Mouse (Mus musculus) embryonic facial prominence, embryonic 12.5 days (tissue): ENCODE data around the gene Tmem198b. TPM values are rescaled to one million over a fixed set of nuclear protein-coding genes. Genes with fewer than 3 reads are reported as not detected.

ENCODE experiments used
- ATAC-seq: fragments of 200-750 bp; cut with Nextera tagmentation; 2 replicates; pipeline ENCODE4 v1.8.0; 2017; ENCODE audit not compliant: insufficient number of reproducible peaks, insufficient read depth, low FRiP score, low TSS enrichment
- H3K27ac ChIP-seq: fragments of 300-500 bp; sonication (generic); 2 replicates; pipeline ENCODE4 v1.5.1; 2016; ENCODE audit warnings: mild to moderate bottlenecking
- H3K27me3 ChIP-seq: fragments of 300-500 bp; sonication (generic); 2 replicates; pipeline ENCODE4 v1.6.1; 2016; ENCODE audit warnings: mild to moderate bottlenecking, moderate library complexity
- H3K36me3 ChIP-seq: fragments of 300-500 bp; sonication (generic); 2 replicates; pipeline ENCODE4 v1.6.1; 2016; ENCODE audit warnings: mild to moderate bottlenecking
- H3K4me1 ChIP-seq: fragments of 300-500 bp; sonication (generic); 2 replicates; pipeline ENCODE4 v1.6.1; 2016
- H3K4me2 ChIP-seq: fragments of 300-500 bp; sonication (generic); replicated peaks from 2 replicates; pipeline ENCODE4 v1.6.1; 2016; ENCODE audit warnings: mild to moderate bottlenecking, moderate library complexity
- H3K4me3 ChIP-seq: fragments of 300-500 bp; sonication (generic); 2 replicates; pipeline ENCODE4 v1.5.1; 2016; ENCODE audit warnings: mild to moderate bottlenecking
- H3K9ac ChIP-seq: fragments of 300-500 bp; sonication (generic); 2 replicates; pipeline ENCODE4 v1.6.1; 2016; ENCODE audit warnings: mild to moderate bottlenecking, moderate library complexity
- H3K9me3 ChIP-seq: fragments of 300-500 bp; sonication (generic); 2 replicates; pipeline ENCODE4 v1.6.1; 2016; ENCODE audit warnings: mild to moderate bottlenecking, moderate library complexity
- WGBS: fragments of 180-500 bp; shearing (Covaris S2); methylation state at CpG from one replicate; pipeline ENCODE4 v1.1.7; 2016; 5-methylcytosine and 5-hydroxymethylcytosine counted together
- polyA plus RNA-seq: library from polyadenylated mRNA; unstranded; fragments of >200 nt; fragmentation: Nextera tagmentation; extraction: Ambion mirVana; gene quantifications from 2 replicates; pipeline ENCODE4 v1.2.1, GENCODE M21; 2016

Gene Tmem198b
- polyA plus RNA-seq, 1 experiment from 2014 or later, result 25.7 TPM

GRCm38 (mm10) chr10:128821358-128822056, 17.3 kb upstream of the Tmem198b start, which contains the start of gene Ormdl2:
TSS of gene Ormdl2 (minus strand) at chr10:128821645.
- H3K36me3 ChIP-seq, result peaks cover 28% of the 10 kb centered on the region

GRCm38 (mm10) chr10:128820217-128820616, 16.0 kb upstream of the Tmem198b start:
- Histone ChIP-seq H3K36me3 (peaks cover 41% of the 10 kb centered on the region), H3K27me3 (no peaks in the 10 kb centered on the region), H3K4me3 (no peak overlapping the region), H3K9ac (no peak overlapping the region), H3K4me2 (no peak overlapping the region), H3K27ac (no peak overlapping the region), H3K4me1 (peaks cover 14% of the 10 kb centered on the region; the same call in 1 of the 2 replicates), H3K9me3 (no peaks in the 10 kb centered on the region)
- 86% methylated on average over 4 of the region's 4 CpGs for WGBS
- no peak for ATAC-seq

More at GRCm38 (mm10) chr10:128821358-128822056, 17.3 kb upstream of the Tmem198b start, which contains the start of gene Ormdl2:
- Histone ChIP-seq H3K9ac (peak within 1 kb of the TSS; percentile 83), H3K27me3 (no peaks in the 10 kb centered on the region), H3K4me2 (peak within 1 kb of the TSS; percentile 81), H3K4me3 (peak within 1 kb of the TSS; percentile 91), H3K9me3 (no peaks in the 10 kb centered on the region), H3K4me1 (peaks cover 14% of the 10 kb centered on the region; the same call in 1 of the 2 replicates), H3K27ac (peak within 1 kb of the TSS; percentile 65; the same call in 1 of the 2 replicates)
- peak; percentile 100 for ATAC-seq
- WGBS, result under 1% methylated on average over 46 of the region's 46 CpGs

DNA sequence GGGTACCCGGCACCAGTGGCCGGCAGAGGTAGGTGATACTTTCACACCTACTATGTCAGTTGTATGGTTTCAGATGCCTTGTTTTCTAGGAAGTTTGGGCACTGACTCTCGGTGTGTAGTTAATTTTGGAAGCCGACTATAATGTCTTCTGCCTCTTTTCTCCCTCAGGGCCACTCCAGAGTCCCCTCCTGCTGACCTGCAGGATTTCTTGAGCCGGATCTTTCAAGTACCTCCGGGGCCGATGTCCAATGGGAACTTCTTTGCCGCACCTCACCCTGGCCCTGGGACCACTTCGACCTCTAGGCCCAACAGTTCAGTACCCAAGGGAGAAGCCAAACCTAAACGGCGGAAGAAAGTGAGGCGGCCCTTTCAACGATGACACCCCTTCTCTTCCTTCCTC, 12.9 kb upstream of the Tmem198b start, which contains the start of gene Sarnp:
Gene Sarnp (plus strand): TSS at position 301 of the 400 bp plus-strand sequence.
- 91% methylated on average over 13 of the region's 13 CpGs for WGBS
- Histone ChIP-seq H3K9ac (no peak within 1 kb of the TSS), H3K9me3 (no peaks in the 10 kb centered on the region), H3K4me3 (no peak within 1 kb of the TSS), H3K27me3 (no peaks in the 10 kb centered on the region), H3K27ac (no peak within 1 kb of the TSS), H3K4me1 (peaks cover 7% of the 10 kb centered on the region; the same call in 1 of the 2 replicates), H3K36me3 (peaks cover 54% of the 10 kb centered on the region), H3K4me2 (no peak within 1 kb of the TSS)
- no peak for ATAC-seq

DNA sequence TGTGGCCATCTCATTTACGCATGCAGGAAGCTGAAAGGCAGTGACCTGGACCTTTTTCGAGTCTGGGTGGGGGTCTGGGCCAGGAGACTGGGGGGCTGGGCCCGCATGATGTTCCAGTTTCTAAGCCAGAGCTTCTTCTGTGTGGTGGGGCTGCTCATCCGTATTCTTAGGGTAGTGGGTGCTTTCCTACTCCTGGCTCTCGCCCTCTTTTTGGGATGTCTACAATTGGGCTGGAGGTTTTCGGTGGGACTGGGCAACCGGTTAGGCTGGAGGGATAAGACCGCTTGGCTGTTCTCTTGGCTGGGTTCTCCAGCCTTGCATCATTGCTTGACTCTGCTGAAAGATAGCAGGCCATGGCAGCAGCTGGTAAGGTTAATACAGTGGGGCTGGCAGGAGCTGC, 2.8 kb upstream of the Tmem198b start:
- no peak overlapping the region for H3K27ac ChIP-seq
- 0 out of 2 replicates have a peak overlapping the region, but pooled peaks have one; percentile 3 for H3K9ac ChIP-seq

DNA sequence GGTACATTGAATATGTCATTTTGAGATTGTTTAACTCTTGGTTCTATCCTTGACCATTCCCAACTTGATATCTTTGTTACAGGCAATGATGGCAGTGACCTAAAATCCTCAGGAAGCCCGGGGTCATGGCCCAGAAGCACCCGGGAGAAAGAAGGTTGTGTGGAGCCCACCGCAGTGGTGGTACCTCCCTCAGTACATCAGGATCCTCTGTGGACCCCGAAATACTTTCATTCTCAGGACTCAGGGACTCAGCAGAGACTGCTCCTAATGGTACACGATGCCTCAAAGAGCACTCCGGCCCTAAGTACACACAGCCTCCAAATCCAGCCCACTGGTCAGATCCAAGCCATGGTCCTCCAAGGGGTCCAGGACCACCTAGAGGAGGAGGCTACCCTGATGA, 1.9 kb upstream of the Tmem198b start:
- Histone ChIP-seq H3K9me3 (no peaks in the 10 kb centered on the region), H3K27ac (peak overlapping the region; percentile 14), H3K9ac (peak overlapping the region; percentile 82), H3K4me2 (peak overlapping the region; percentile 81), H3K4me3 (peak overlapping the region; percentile 85), H3K36me3 (peaks cover 28% of the 10 kb centered on the region), H3K4me1 (peaks cover 51% of the 10 kb centered on the region), H3K27me3 (no peaks in the 10 kb centered on the region)
- ATAC-seq, result no peak
- WGBS, result 52% methylated on average over 6 of the region's 6 CpGs

More for the DNA sequence above, 2.8 kb upstream of the Tmem198b start:
- ATAC-seq, result no peak
- H3K27me3 ChIP-seq, result no peaks in the 10 kb centered on the region
- peaks cover 50% of the 10 kb centered on the region for H3K4me1 ChIP-seq
- peak overlapping the region; percentile 85 for H3K4me3 ChIP-seq
- peak overlapping the region; percentile 81 for H3K4me2 ChIP-seq
- peaks cover 24% of the 10 kb centered on the region for H3K36me3 ChIP-seq
- no peaks in the 10 kb centered on the region for H3K9me3 ChIP-seq
- 94% methylated on average over 8 of the region's 8 CpGs for WGBS

- Histone ChIP-seq H3K4me1 (peaks cover 51% of the 10 kb centered on the region), H3K27me3 (no peaks in the 10 kb centered on the region), H3K9me3 (no peaks in the 10 kb centered on the region), H3K36me3 (peaks cover 34% of the 10 kb centered on the region), H3K27ac (peak overlapping the region; percentile 99), H3K4me2 (peak overlapping the region; percentile 81), H3K4me3 (peak overlapping the region; percentile 85), H3K9ac (peak overlapping the region; percentile 82)
- under 1% methylated on average over 70 of the region's 70 CpGs for WGBS
- ATAC-seq, result peak; percentile 93
Measured at GRCm38 (mm10) chr10:128805092-128806000, 1.2 kb upstream of the Tmem198b start.

DNA sequence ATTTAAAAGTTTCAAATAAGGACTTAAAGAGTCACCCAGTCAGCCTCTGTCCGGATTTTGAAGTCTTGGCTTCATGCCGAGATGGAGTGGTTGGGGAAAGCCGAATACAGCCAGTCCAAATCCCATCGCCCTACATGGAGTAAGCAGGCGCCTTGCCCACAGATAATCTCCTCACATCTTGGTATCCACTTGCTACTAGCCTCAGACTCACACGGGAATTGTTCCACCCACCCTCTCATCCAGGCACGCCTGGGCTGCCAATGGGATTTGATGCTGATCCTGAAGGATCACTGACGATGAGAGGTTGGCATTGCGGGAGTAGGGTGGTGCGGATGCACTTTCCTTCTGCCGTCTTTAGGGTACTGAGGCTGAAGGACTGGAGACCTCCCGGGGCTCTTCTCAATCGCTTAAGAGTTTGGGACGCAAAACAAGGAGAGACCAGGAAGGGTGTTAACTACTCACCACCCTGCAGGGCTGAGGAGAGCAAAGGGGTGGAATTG, 349 bp downstream of the Tmem198b start, which contains the start of gene Dnajc14:
Gene Dnajc14 (plus strand): TSS at position 292 of the 500 bp plus-strand sequence.
- Histone ChIP-seq H3K27ac (peak within 1 kb of the TSS; percentile 99), H3K4me3 (peak within 1 kb of the TSS; percentile 85), H3K4me1 (peaks cover 43% of the 10 kb centered on the region), H3K27me3 (no peaks in the 10 kb centered on the region), H3K4me2 (peak within 1 kb of the TSS; percentile 81), H3K9ac (peak within 1 kb of the TSS; percentile 82), H3K36me3 (peaks cover 35% of the 10 kb centered on the region), H3K9me3 (no peaks in the 10 kb centered on the region)
- ATAC-seq, result no peak
- WGBS, result under 1% methylated on average over 14 of the region's 14 CpGs

GRCm38 (mm10) chr10:128803361-128803760, 809 bp downstream of the Tmem198b start:
- H3K4me1 ChIP-seq, result peaks cover 38% of the 10 kb centered on the region
- H3K9ac ChIP-seq, result peak overlapping the region; percentile 82
- 13% methylated on average over 6 of the region's 6 CpGs for whole genome bisulfite sequencing

DNA sequence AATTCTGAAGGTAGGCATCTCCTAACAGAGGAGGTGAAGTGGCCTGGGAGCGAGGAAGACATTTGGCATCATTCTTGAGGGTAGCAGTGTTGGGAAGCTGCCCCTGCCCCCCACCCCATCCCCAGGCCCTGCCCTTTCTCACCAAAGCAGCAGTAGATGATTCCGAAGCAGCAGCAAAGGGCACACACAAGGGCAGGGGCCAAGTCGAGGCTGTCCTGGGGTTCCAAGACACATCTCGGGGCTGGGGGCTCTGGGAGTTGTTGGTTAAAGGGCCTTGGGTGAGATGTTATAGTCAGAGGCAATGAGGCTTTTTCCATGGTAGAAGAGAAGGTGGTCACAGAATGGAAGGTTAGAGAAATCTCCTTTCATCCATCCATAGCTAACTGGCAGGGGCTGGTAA, 1.2 kb downstream of the Tmem198b start:
- no peak for ATAC-seq
- Histone ChIP-seq H3K27ac (no peak overlapping the region), H3K4me2 (peak overlapping the region; percentile 81), H3K9ac (peak overlapping the region; percentile 82), H3K9me3 (no peaks in the 10 kb centered on the region), H3K27me3 (no peaks in the 10 kb centered on the region), H3K36me3 (peaks cover 26% of the 10 kb centered on the region), H3K4me1 (peaks cover 34% of the 10 kb centered on the region), H3K4me3 (peak overlapping the region; percentile 85)
- WGBS, result 60% methylated on average over 4 of the region's 4 CpGs

More at GRCm38 (mm10) chr10:128803361-128803760, 809 bp downstream of the Tmem198b start:
- ATAC-seq, result no peak
- Histone ChIP-seq H3K4me3 (peak overlapping the region; percentile 85), H3K9me3 (no peaks in the 10 kb centered on the region), H3K27ac (peak overlapping the region; percentile 99), H3K4me2 (peak overlapping the region; percentile 81), H3K27me3 (no peaks in the 10 kb centered on the region), H3K36me3 (peaks cover 30% of the 10 kb centered on the region)

DNA sequence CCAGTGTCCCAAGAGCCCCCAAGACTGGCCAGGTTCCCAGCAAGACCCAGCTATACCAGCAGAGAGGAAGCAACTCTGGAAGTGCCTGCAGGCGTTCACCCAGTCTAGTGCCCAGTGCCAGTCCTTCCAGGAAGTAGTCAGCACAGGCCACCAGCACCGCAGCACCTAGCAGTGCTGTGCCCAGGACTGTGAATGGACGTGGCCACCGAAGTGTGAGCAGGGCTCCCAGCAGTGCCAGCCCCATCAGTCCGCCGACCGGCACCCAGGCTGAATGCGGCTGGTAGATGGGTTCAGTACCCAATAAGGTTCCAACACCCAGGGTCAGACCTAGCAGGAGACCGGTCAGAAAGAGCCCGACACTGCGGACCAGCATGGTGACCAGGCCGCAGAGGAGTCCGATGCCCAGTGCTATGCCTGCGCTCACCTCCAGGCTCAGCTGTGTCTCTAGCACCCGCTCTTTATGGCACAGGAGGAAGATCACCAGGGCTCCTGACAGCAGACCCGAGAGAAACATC, 2.1 kb downstream of the Tmem198b start:
- Histone ChIP-seq H3K27me3 (no peaks in the 10 kb centered on the region), H3K4me2 (0 out of 2 replicates have a peak overlapping the region, but pooled peaks have one; percentile 81), H3K27ac (no peak overlapping the region), H3K9ac (no peak overlapping the region), H3K4me3 (no peak overlapping the region), H3K4me1 (peaks cover 25% of the 10 kb centered on the region), H3K36me3 (peaks cover 24% of the 10 kb centered on the region), H3K9me3 (no peaks in the 10 kb centered on the region)
- WGBS, result 89% methylated on average over 16 of the region's 16 CpGs
- no peak for ATAC-seq

DNA sequence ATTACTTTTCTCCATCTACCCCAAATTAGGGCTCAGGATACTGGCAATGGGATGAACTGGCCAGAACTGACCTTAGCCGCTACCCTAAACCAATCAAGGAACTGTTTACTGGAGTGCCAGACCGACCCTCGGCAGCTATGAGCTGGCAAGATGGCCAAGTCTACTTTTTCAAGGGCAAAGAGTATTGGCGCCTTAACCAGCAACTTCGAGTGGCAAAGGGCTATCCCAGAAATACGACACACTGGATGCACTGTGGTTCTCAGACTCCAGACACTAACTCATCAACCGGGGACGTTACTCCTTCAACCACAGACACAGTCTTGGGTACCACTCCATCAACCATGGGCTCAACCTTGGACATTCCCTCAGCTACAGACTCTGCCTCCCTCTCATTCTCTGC, 5.5 kb downstream of the Tmem198b start:
- peaks cover 13% of the 10 kb centered on the region for H3K4me1 ChIP-seq
- peaks cover 23% of the 10 kb centered on the region for H3K36me3 ChIP-seq
- no peak overlapping the region for H3K27ac ChIP-seq
- no peak overlapping the region for H3K9ac ChIP-seq
- H3K27me3 ChIP-seq, result no peaks in the 10 kb centered on the region
- ATAC-seq, result no peak
- H3K4me2 ChIP-seq, result no peak overlapping the region
- H3K4me3 ChIP-seq, result no peak overlapping the region
- 91% methylated on average over 8 of the region's 8 CpGs for WGBS
- H3K9me3 ChIP-seq, result no peaks in the 10 kb centered on the region
